Mouse (Mus musculus) heart, adult 11 months (tissue): ENCODE results near the gene Slc35c2.
A peak's percentile ranks its signal among the peaks of the same experiment; 100 is the strongest.

Experiments
- DNase-seq: peaks from one replicate; pipeline ENCODE4 v3.0.0; 2022

Slc35c2 gene

GRCm38 (mm10) chr2:165271326-165271725 is 16.3 kb downstream of the Slc35c2 start:
- DNase-seq = no peak

- no peak for DNase-seq
Observed at GRCm38 (mm10) chr2:165270858-165271257, 16.8 kb downstream of the Slc35c2 start.

GRCm38 (mm10) chr2:165266739-165267138 is 20.9 kb downstream of the Slc35c2 start:
- no peak for DNase-seq

- DNase-seq = peak; percentile 83
Observed at GRCm38 (mm10) chr2:165263861-165264260, 23.8 kb downstream of the Slc35c2 start.

- DNase-seq = no peak
Observed at GRCm38 (mm10) chr2:165262274-165262990, 25.2 kb downstream of the Slc35c2 start.

- no peak for DNase-seq
Observed at GRCm38 (mm10) chr2:165259859-165260258, 27.8 kb downstream of the Slc35c2 start.

GRCm38 (mm10) chr2:165258321-165258720 is 29.3 kb downstream of the Slc35c2 start:
- DNase-seq = no peak

- no peak for DNase-seq
Observed at GRCm38 (mm10) chr2:165257151-165257834, 30.4 kb downstream of the Slc35c2 start.

- no peak for DNase-seq
Observed at GRCm38 (mm10) chr2:165256213-165256612, 31.5 kb downstream of the Slc35c2 start.

GRCm38 (mm10) chr2:165253867-165254266 is 33.8 kb downstream of the Slc35c2 start:
- DNase-seq = no peak

- DNase-seq = no peak
Observed at GRCm38 (mm10) chr2:165253269-165253668, 34.4 kb downstream of the Slc35c2 start.

- DNase-seq = no peak
Observed at GRCm38 (mm10) chr2:165252801-165253200, 34.9 kb downstream of the Slc35c2 start.

- no peak for DNase-seq
Observed at GRCm38 (mm10) chr2:165252381-165252780, 35.3 kb downstream of the Slc35c2 start.

- DNase-seq = no peak
Observed at GRCm38 (mm10) chr2:165250903-165251302, 36.8 kb downstream of the Slc35c2 start.

GRCm38 (mm10) chr2:165248967-165249366 is 38.7 kb downstream of the Slc35c2 start:
- DNase-seq = no peak

- no peak for DNase-seq
Observed at GRCm38 (mm10) chr2:165246349-165246748, 41.3 kb downstream of the Slc35c2 start.

GRCm38 (mm10) chr2:165243122-165243720 is 44.4 kb downstream of the Slc35c2 start:
- DNase-seq = no peak

GRCm38 (mm10) chr2:165242575-165242974 is 45.1 kb downstream of the Slc35c2 start:
- DNase-seq = no peak

- no peak for DNase-seq
Observed at GRCm38 (mm10) chr2:165241786-165242185, 45.9 kb downstream of the Slc35c2 start.

- DNase-seq = no peak
Observed at GRCm38 (mm10) chr2:165240371-165240770, 47.3 kb downstream of the Slc35c2 start.

- DNase-seq = no peak
Observed at GRCm38 (mm10) chr2:165239533-165240144, 48.0 kb downstream of the Slc35c2 start.

GRCm38 (mm10) chr2:165238416-165239145 is 49.1 kb downstream of the Slc35c2 start:
- DNase-seq = no peak
